Mouse (Mus musculus) spleen, postnatal 36 days (tissue): ENCODE data around the gene Wdfy3.
"Not testable (repeated sequence)": the region's sequence is repeated elsewhere in the genome, so short reads cannot be mapped to it uniquely, and the experiment has no call there.

Experiments
- DNase-seq, 2 experiments: peaks; one replicate each; pipeline ENCODE4 v3.0.0; 2022; ENCODE audit warnings: low spot score in 2 of 2, mixed read lengths in 1 of 2

The Wdfy3 gene

DNA sequence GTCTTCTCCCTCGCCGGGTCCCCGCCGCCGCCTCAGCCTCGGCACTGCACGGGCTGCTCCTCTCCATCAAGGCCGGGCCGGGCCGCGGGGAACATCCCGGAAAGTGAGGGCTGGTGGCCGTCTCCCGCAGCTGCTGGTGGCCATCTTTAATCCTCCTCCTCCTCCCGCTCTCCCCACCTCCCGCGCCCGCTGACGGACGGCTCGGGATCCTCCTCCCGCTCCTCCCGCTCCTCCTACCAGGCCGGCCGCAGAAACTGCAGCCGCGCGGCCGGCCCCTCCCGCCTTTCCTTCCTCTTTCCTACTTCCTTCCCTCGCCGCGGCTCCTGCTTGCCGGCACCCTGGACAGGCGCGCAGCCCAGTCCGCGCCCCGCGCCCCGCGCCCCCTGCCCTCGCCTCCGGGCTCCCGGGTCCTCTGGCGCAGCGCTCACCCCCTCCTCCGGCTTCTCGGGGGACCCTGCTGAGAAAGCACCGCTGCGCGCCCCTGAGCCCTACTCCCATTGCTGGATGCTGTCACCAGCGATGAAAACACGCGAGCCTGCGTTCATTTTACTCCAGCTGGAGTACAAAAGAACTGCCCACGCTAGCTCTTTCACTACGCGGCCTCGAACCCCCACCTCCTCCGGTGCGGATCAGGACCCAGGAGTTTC, at the start of gene Wdfy3:
TSS of gene Wdfy3 (minus strand) at position 155 of the 647 bp plus-strand sequence.
- peak; percentile 50 to 55 for DNase-seq

DNA sequence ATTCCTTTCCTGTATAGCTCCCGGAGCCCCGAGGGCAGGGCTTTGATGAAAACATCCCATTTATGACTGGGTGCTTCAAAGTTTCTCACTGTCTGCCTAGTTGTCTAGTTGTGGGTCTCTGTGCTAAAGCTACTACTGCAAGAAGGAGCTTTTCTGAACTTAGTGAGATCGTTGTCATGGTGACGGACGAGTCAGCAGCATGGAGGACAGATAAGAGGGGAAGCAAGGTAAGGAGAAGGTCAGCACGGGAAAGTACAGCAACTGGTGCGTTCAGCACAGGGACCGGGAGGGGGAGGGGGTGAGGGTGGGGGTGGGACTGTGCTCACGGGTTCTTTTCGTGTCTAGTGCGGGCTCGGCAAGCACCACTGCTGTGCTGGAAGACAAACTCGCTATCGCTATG, 43.3 kb upstream of the Wdfy3 start:
- no peak for DNase-seq

DNA sequence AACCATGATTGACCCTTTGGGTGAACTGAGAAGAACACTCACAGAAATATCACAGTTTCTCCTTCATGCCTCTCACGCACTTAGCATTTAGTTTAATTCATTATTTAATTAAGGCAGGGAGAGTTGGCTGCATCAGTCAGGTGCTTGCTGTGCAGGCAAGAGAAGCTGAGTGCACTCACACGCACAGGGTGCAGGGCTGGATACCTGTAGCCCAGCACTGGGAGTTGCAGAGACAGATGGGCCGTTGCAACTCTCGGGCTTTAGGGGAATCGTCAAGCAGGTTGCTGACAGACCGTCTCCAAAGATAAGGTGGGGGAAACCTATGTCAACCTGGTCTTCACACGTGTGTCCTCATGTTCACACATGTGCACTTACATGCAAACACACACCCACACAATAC, 42.3 kb upstream of the Wdfy3 start:
- DNase-seq: no peak

DNA sequence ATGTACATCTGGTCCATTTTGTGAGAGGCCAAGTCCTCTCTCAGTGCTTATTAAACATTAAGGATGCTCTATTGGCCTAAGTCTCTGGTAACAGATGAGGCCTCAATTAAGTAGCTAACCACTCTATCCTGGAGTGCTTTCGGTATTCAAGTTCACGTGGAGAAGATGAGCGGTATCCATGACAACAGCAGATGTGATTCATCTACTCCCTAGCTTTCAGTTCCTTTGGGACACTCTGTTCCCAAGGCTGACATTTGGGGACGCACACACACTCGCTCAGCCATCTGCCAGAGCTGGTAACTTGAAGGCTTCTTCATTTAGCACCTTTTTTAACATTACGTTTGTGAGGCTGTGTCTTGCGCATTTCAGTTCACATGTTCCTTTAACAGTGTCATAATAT, 40.3 kb upstream of the Wdfy3 start:
- DNase-seq: no peak

DNA sequence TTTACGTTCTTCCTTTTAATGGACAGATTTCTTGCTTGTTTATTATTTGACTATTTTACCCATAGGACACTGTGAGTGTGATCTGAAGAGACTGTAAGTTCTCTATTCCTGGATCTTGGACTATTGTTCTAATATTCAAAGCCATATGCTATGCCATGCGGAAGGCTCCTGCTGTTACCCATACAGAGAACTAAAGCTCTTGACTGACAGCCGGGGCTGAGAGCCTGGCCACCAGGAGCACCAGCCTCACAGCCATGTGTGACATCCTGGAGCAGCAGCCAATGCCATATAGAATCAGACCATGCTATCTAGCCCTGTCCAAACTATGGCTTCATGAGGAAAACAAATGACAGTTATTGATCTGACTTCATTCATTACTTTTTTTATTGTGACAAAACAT, 36.2 kb upstream of the Wdfy3 start:
- DNase-seq: no peak

DNA sequence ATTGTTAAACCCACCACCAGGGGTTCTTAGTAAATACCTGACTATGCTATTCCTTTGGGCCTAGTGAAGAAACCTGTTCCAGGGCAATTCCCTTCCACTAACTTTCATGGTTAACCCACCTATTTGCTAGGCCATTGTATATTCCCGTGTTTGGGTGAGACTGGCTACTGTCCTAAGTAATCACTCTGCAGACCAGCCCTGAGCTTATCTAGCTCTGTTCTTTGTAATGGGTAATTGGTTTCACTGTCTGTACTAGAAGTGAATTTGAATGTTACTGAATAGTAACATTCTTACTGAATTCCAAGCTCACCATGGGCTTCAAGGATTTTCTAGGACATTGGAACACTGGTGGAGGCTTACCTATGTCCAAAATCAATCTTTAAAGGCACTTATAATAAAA, 32.1 kb upstream of the Wdfy3 start:
- DNase-seq: not testable (repeated sequence)

DNA sequence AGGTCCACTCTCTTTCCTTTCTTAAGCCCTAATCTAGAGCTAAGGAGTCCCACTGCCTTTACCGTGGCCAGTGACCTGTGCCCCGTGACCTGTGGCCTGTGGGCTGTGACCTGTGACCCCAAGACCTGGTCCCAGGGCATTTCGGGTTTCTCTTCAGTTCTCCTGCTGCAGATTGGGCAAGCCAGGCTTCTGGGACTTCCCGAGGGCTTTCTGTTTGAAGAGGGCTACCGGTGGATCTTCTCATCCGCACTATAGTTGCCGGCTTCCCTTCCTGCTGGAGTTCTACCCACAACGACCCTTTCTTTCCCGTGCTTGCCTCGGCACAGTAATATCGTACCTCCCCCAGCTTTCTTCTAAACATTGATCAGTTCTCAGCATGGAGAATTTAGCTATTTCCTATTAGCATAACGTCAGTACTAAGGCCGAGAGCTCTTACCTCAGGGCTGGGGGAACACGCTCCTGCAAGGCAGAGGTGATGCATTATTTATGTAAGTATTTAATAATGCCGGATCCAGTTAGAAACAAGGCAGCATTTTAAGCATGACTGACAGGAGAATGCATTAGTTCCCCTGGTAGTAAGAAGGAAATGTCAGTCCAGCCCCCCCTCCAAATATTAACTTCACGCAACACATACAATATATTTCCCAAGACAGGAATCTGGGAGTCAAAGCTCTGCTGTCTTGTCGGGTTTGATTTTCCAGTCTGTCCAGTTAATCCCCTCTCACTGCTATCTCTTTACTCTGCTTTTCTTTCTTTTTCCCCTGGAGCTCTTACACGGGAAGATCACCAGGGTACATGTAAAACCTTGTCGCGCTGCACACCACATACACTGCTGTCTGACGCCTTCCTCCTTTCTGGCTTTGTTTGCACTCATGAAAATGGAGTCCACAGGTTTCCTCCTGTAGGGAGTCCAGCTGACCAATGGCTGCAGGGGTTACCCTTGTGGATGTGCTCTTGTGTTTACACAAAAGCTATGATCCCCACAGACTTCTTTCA, 30.8 kb upstream of the Wdfy3 start:
- DNase-seq: no peak

DNA sequence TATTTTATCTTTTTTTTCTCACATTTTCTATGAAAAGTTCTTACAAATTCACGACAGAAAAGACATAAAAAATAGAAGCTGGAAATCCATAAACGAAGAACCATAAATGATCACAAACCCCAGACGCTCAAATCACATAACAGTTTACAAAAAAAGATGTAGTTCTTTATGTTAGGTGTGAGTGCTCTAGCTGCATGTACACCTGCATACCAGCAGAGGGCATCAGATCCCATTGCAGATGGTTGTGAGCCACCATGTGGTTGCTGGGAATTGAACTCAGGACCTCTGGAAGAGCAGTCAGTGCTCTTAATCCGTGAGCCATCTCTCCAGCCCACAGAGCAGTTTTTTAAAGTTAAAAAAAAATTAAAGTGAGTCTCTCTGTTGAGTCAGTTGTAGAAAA, 25.9 kb upstream of the Wdfy3 start:
- no peak for DNase-seq

DNA sequence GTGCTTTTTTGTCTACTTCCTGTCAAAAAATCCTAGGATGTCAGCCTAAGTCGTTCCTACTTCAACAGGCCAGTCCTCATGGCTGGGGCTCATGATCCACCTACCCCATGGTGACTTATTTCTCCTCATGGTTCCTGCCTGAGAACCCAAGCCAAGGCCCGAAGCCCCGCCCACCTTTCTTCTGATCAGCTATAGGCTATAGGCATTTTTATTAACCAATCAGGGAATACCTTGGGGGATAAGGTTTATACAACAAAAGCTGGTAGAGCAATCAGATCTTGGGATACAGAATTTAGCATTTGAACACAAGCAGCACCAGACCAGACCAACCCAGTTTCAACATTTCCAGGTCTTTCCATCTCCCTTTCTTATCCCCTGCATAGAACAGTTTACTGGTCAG, 21.0 kb upstream of the Wdfy3 start:
- DNase-seq: no peak

DNA sequence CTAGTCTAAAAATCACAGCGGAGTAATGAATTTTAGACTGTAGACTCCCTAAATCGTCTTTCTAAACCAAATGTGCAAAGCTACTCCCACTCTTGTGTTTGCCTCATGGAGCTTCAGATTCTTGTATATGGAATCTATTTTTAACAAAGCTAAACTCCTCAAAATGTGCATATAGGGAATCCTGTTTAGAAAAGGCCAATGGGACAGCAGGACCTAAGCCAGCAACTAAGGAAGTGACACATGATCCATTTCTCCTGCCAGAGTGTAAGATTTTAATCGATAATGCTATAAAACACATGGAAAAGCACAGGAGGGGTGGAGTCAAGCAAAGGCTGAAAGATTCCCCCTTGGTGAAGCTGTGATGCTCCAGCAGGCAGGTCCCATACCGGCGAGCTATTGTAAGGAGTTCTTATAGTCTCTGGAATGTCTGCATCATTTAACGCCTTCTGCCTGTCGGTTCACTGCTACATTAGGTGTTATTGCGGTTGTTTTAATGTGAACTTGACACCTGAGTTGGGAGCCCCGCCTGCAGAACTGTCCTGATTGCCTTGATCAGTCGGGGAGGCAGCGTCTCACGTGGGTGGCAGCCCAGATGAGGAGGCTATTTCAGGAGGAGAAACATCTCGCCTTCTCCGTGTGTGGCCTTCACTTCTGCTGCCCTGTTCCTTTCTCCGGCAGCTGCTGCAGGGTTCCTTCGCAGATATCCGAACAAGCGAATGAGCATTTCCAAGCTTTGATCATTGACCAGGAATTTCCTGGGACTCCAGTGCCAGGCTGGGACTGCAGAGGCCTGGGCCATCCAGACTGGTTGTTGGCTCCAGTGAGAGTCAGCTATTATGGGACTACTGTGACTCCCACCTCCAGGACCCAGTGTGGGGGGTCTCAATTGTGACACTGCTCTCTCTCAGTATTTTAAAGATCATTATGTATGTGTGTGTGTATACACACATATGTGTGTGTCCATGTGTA, 15.3 kb upstream of the Wdfy3 start:
- DNase-seq: no peak

DNA sequence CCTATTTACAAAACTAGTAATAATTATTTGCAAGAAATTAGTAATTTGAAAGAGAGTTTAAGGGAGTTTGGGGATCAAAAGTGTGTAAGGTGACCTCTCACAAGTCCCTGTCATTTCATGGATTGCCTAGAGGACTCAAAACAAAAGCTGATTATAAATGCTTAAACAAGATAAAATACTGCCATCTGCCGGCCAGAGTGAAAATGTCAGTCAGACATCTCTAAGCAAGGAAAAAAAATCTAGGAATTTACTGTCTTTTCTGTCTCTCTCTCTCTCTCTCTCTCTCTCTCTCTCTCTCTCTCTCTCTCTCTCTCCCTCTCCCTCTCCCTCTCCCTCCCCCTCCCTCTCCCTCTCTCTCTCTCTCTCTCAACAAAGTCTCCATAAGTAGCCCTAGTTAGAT, 4.4 kb upstream of the Wdfy3 start:
- peak in 1 of 2 experiments; percentile 20 for DNase-seq

DNA sequence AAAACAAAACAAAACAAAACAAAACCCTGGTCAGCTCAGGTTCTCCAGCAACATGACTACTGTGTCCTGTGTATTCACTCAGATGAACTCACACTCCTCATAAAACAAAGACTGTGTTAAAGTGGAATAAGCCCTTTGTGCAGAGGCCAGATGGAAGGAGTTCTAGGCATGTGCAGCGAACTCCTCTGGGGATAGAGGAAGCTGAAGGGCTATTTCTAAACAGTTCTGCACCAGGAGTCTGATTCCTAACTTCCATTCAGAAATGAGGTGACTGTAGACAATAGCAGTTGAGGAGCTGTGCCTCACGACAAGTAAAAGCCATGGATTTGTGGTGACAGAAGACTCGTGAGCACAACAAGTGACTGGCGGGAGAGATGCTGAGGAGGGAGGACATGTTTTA, 2.3 kb upstream of the Wdfy3 start:
- DNase-seq: no peak

DNA sequence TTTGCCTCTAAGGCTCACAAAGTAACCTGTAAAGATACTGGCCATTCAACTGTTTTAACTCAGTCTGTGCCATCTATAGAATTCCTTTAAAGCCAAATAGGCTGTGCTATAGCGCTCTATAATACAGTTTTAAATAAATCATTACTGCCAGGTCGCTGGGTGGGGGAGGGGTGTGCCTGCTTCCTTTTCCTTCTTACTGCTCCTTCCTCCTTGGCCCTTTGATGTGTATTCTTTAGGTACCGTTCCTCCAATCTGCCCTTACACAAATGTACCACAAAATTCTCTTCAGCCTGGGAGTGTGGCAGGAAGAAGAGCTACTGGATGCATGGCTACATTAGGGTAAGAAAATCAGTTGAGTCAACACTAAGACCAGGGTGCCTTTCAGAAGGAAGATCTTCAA, 1.5 kb upstream of the Wdfy3 start:
- DNase-seq: no peak

DNA sequence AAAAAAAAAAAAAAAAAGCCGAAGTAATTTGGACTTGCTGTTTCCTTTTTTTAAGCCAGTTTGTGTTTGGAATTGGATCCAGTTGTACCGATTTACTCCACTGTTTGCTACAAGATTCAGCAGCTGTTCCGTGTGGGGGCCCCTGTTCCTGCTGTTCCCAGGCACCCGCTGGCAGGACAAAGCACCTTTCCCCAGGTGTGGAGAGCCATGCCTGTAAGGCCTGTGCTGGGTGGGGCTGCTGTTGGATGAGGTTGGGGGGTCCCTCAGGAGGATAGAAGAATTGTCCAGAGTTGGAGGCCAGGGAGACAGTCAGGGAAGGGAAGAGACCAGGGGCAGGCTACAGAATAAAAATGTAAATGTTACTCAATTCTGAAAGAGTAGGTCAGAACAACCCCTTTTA, 1.1 kb upstream of the Wdfy3 start:
- no peak for DNase-seq

DNA sequence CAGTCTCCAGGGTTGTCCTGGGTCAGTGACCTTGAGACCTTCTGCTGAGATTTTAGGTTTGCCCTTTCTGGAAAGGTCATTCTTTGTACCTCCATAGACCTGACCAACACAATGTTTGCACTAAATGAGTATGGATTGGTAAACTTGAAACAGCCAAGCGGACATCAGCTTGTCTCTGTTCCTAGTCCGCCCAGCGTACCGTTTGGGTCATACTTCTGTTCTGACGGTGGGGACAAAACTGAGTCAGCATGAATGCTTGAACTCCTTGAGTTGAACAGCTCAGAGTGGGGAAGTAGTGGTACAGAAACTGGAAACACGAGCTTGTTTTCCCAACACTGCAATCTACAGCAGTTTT, 670 bp upstream of the Wdfy3 start:
- DNase-seq: peak; percentile 7 to 32

DNA sequence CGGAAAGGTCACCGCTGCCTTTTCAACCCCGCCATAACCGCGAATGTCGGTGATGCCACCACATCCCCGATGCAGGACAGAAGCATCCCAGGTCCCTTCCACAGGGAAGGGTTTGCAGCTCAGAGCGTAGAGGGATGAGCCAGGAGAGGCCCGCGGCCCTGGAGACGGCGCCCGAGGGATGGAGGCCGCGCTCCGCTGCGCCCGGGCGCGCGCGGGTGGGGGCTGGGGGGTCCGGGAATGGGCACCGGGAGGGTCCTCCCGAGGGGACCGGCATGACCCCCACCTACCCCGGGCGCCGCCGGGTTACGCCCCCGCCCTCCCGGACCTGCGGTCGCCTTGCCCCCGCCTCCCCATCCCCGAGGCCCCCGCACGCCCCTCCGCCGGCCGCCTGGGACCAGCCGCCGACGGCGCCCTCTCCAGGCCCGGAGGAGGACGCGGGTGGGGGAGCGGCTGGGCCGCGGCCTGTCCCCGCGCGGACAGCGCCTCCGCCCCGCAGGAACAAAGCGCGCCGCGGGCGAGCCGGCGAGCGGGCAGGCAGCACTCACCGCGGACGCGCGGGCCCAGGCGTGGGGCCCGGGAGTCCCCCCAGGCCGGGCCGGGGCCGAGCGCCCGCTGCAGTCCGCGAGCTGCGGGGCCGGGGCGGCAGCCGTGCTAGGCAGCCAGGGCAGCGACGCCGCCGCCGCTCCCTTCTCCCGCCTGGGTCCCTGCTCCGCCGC, 512 bp downstream of the Wdfy3 start:
- no peak for DNase-seq

DNA sequence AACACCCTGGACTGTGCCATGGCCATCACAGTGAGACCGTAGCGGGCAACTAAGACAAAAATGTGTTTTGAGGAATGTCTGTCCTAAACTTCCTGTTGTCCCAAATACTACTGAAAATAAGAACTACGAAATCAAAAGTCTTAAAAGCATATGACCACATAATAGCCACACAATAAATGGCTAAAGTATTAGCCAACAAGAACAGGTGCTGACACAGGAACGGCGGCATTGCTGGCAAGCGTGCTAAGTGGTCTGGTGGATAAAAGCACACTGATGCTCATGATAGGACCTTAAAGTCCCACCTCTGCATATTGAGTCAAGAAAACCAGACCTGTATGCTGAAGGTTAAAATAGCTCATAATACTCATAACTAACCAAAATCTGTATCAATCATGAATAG, 3.3 kb downstream of the Wdfy3 start:
- DNase-seq: no peak

DNA sequence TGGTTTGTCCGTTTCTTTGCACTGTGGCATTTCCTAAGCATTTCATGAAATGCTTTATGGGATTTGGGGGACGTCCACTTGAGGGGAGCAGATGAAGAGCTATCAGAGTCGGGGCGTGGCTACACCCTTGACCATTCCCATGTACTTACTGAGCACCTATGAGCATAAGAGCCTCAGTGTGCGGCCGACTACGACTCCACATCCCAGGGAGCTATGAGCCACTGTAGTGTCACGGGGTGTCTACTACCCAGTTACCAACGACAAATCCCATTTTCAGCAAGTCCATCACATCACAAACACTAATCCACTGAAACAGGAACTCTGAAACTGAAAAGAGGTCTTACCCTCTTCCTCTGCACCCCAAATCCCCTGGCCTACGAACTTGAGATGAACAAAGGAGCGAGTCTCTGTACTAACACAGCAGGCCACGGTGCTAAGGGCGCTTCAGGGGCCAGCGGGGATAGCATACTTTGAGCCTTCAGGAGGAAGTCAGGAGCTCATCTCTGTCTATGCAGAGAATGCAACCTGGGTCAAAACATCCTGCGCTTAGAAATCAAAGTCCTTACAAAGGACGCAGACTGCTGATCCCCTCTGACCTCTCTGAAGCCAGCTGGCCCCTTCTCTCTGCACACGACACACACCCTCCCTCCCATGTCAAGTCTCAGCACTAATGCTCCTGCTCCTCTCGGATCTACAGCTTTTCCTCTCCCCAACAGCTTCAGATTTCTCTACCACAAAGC, 6.5 kb downstream of the Wdfy3 start:
- no peak for DNase-seq

DNA sequence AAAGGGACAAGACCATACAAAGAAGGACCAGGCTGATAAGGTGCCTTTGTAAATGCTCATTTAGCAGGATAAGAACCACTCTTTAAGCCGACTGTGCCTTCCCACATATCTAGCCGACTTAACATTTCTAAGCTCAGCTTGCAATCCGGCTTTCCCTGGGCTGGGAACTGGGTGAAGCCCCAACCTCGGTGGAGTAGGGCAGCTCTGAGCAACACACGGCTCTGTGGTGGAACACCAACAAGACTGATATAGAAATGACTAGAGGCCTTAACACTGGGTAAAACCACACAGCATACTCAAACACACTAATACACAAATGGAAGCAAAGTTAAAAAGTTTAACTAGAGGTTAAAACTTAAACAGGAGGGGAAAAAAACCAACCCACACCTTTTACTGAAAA, 7.9 kb downstream of the Wdfy3 start:
- DNase-seq: no peak

DNA sequence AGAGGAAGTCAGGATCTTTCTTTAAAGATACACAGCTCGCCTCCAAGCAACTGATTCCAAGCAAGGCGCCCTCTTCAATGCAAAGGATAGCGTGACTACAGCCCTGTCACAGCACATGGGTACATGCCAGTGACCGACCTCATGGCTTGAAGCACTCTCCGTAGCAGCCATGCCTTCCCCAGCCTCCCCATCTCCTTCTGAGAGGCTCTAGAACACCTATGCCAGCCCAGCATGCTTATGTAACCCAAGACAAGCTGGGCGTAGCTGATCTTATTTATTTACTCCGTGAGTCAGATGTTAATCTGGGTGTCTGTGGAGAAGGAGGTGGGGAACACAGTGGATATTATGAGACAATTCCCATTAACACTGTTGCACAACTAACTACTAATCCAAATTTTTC, 13.8 kb downstream of the Wdfy3 start:
- no peak for DNase-seq
